In genomic region chr7:28597642-28598446, GRCm38 (mm10) we compare ENCODE assay signal across 7 mouse cellular contexts. TPM values are rescaled to one million over a fixed set of nuclear protein-coding genes. Genes with fewer than 3 reads are reported as not detected.
A peak's percentile ranks its signal among the peaks of the same experiment; 100 is the strongest.
DNase-seq lines count a peak whose midpoint lies in the region; ATAC-seq and TF ChIP-seq lines count a peak whose summit lies in the region.

TSS of gene Samd4b (minus strand) at chr7:28598144.
TSS of gene Pak4 (minus strand) at chr7:28598185.

- peaks cover 15% of the 10 kb centered on the region; the same call in 1 of the 2 replicates for H3K4me1 ChIP-seq in intestine, postnatal 0 days (replicated peaks; ENCODE audit: control insufficient read depth, insufficient read depth, low read length)
- peaks cover 35% of the 10 kb centered on the region for H3K4me1 ChIP-seq in midbrain, embryonic 12.5 days
- peaks cover 31% of the 10 kb centered on the region for H3K4me1 ChIP-seq in small intestine, adult 2 months (ENCODE audit: control insufficient read depth, insufficient read depth, insufficient read length, low read length)

- peak; percentile 99 for DNase-seq in adrenal gland, adult 8-10 months
- DNase-seq in embryo, embryonic 9.5 days (ENCODE audit: extremely low spot score), result peak; percentile 99
- DNase-seq in gonadal fat pad, adult 2 months (ENCODE audit: low read depth), result no peak
- peak; percentile 100 for DNase-seq in left cerebral cortex, postnatal 4 days

- H3K4me3 ChIP-seq in intestine, postnatal 0 days (ENCODE audit: low read depth, low read length), result peak within 1 kb of the TSS; percentile 77
- H3K4me3 ChIP-seq in midbrain, embryonic 12.5 days, result peak within 1 kb of the TSS; percentile 79
- peak within 1 kb of the TSS; percentile 98 for H3K4me3 ChIP-seq in small intestine, adult 2 months (ENCODE audit: low read depth, low read length)

- no peaks in the 10 kb centered on the region for H3K27me3 ChIP-seq in intestine, postnatal 0 days (replicated peaks; ENCODE audit: control insufficient read depth, insufficient read depth, low read length)
- H3K27me3 ChIP-seq in midbrain, embryonic 12.5 days, result no peaks in the 10 kb centered on the region
- no peaks in the 10 kb centered on the region for H3K27me3 ChIP-seq in small intestine, adult 2 months (ENCODE audit: control insufficient read depth, insufficient read depth, low read length)

- peak within 1 kb of the TSS; percentile 65 for H3K9ac ChIP-seq in intestine, postnatal 0 days (ENCODE audit: low read depth, low read length)
- H3K9ac ChIP-seq in midbrain, embryonic 12.5 days (replicated peaks), result peak within 1 kb of the TSS; percentile 81

- H3K9me3 ChIP-seq in intestine, postnatal 0 days (ENCODE audit: control insufficient read depth), result no peaks in the 10 kb centered on the region
- no peaks in the 10 kb centered on the region for H3K9me3 ChIP-seq in midbrain, embryonic 12.5 days

- intact Hi-C loops in left cerebral cortex, postnatal 4 days (cut with DNase I), result no loop called here

- H3K27ac ChIP-seq in intestine, postnatal 0 days (ENCODE audit: low read depth, low read length), result peak within 1 kb of the TSS; percentile 90
- peak within 1 kb of the TSS; percentile 87 for H3K27ac ChIP-seq in midbrain, embryonic 12.5 days (replicated peaks)
- peak within 1 kb of the TSS; percentile 92 for H3K27ac ChIP-seq in small intestine, adult 2 months (ENCODE audit: insufficient read depth, low read depth, low read length)

- TF ChIP-seq CTCF in intestine, postnatal 0 days (IDR thresholded peaks at IDR 0.05; ENCODE audit: low read depth), result peak; percentile 48
- no peak for TF ChIP-seq CTCF in small intestine, adult 2 months (IDR thresholded peaks at IDR 0.05; ENCODE audit: extremely low read depth, insufficient read length, insufficient replicate concordance, low read depth, low read length)

- peak; percentile 95 for TF ChIP-seq POLR2A in small intestine, adult 2 months (IDR thresholded peaks at IDR 0.05; ENCODE audit: low read depth, low read length)

- WGBS in intestine, postnatal 0 days, result under 1% methylated on average over 66 of the region's 66 CpGs
- WGBS in midbrain, embryonic 12.5 days, result under 1% methylated on average over 66 of the region's 66 CpGs
- under 1% methylated on average over 62 of the region's 66 CpGs for WGBS in small intestine, adult 2 months

- peak; percentile 85 for ATAC-seq in intestine, postnatal 0 days
- ATAC-seq in midbrain, embryonic 12.5 days (ENCODE audit: low FRiP score, low read depth), result peak; percentile 95

- no peaks in the 10 kb centered on the region for H3K36me3 ChIP-seq in intestine, postnatal 0 days (ENCODE audit: control insufficient read depth, insufficient read depth)
- no peaks in the 10 kb centered on the region for H3K36me3 ChIP-seq in midbrain, embryonic 12.5 days
- H3K36me3 ChIP-seq in small intestine, adult 2 months (ENCODE audit: control insufficient read depth, insufficient read depth, low read length), result 0 out of 2 replicates have a peak, but pooled peaks cover 3% of the 10 kb centered on the region

- peak within 1 kb of the TSS; percentile 87 for H3K4me2 ChIP-seq in intestine, postnatal 0 days (replicated peaks; ENCODE audit: low read depth)
- H3K4me2 ChIP-seq in midbrain, embryonic 12.5 days (replicated peaks), result peak within 1 kb of the TSS; percentile 84

RNA-seq across cellular contexts. Expression of gene Samd4b, which starts in this region (rescaled TPM):
- 10 to 100 TPM; 62.4 to 83.9 (median 73.4) TPM for total RNA-seq in adrenal gland, adult 8-10 months (2022)
- 72.6 and 88.2 TPM in 2 replicates for polyA plus RNA-seq in gonadal fat pad, adult 2 months (2012; rRNA removed)
- 12.4 and 13.4 TPM in 2 replicates for polyA plus RNA-seq in intestine, postnatal 0 days (2015; fragmentation: Nextera tagmentation; extraction: Ambion mirVana)
- 10 to 100 TPM; 67.9 to 70.0 TPM for total RNA-seq in left cerebral cortex, postnatal 4 days (2021)
- 34.1 and 34.8 TPM in 2 replicates for polyA plus RNA-seq in midbrain, embryonic 12.5 days (2016; fragmentation: Nextera tagmentation; extraction: Ambion mirVana)
- polyA plus RNA-seq in small intestine, adult 2 months (2012; rRNA removed), result 43.4 and 82.0 TPM in 2 replicates

RNA-seq across cellular contexts. Expression of gene Pak4, which starts in this region (rescaled TPM):
- 10 to 100 TPM; 28.5 to 37.2 (median 34.0) TPM for total RNA-seq in adrenal gland, adult 8-10 months (2022)
- 33.8 and 43.6 TPM in 2 replicates for polyA plus RNA-seq in gonadal fat pad, adult 2 months (2012; rRNA removed)
- 17.2 and 19.7 TPM in 2 replicates for polyA plus RNA-seq in intestine, postnatal 0 days (2015; fragmentation: Nextera tagmentation; extraction: Ambion mirVana)
- 10 to 100 TPM; 11.6 to 11.9 TPM for total RNA-seq in left cerebral cortex, postnatal 4 days (2021)
- 40.4 and 43.5 TPM in 2 replicates for polyA plus RNA-seq in midbrain, embryonic 12.5 days (2016; fragmentation: Nextera tagmentation; extraction: Ambion mirVana)
- 50.3 and 112 TPM in 2 replicates for polyA plus RNA-seq in small intestine, adult 2 months (2012; rRNA removed)
